Mouse (Mus musculus): ENCODE results near the gene Lrrc20.

DNA sequence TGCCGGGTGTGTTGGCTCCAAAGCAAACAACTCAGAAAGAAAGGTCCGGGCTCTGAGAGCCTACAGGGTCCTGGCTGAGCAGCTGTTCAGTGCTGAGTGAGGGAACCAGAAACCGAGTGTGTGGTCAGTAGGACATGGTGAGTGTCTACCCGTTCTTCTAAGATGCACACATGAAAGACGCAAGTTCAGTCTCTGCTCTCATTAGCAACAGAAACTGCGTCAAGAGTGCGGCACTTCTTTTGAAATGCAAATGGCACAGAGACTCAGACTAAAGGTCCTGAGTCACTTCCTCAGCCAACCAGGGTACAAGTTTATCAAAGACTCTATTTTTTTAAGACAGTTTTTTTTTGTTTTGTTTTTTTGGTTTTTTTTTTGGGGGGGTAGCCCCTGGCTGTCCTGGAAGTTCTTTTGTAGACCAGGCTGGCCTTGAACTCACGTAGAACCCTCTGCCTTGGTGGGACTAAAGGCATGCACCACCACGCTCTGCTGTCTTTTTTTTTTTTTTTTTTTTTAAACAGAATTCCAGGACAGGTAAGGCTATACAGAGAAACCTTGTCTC lies 124.0 kb downstream of the Lrrc20 start:
- TF ChIP-seq CTCF (IDR thresholded peaks at IDR 0.05; ENCODE audit: extremely low read depth, insufficient read length, insufficient replicate concordance, low read depth, low read length) (no peak), POLR2A (IDR thresholded peaks at IDR 0.05; ENCODE audit: low read depth, low read length) (no peak)

Measured in small intestine, adult 2 months (tissue).